Mouse (Mus musculus) ES-E14 (cell line): Measurements from ENCODE around the gene Tbl3. TPM values are rescaled to one million over a fixed set of nuclear protein-coding genes. Genes with fewer than 3 reads are reported as not detected.

ENCODE experiments used
- DNase-seq: peaks from one replicate; pipeline ENCODE4 v3.0.0-alpha.2; 2013; ENCODE audit warnings: low read depth, low spot score
- H3K27ac ChIP-seq: 2 replicates; pipeline ENCODE4 v1.5.1; 2012; ENCODE audit warnings: low read depth, mild to moderate bottlenecking, low read length, moderate library complexity, mixed read lengths; ENCODE audit not compliant: poor library complexity, insufficient read depth, severe bottlenecking
- H3K36me3 ChIP-seq: 2 replicates; pipeline ENCODE4 v1.6.1; 2012; ENCODE audit warnings: mild to moderate bottlenecking, low read length, moderate library complexity, mixed read lengths; ENCODE audit not compliant: control insufficient read depth, poor library complexity, insufficient read depth, severe bottlenecking
- H3K4me1 ChIP-seq, 2 experiments: fragments of 150-350 bp in 1 of 2; sonication (generic) in 1 of 2; 2 replicates each; pipeline ENCODE4 v1.6.1; 2012; ENCODE audit warnings: low read length in 2 of 2, mild to moderate bottlenecking in 1 of 2, mixed read lengths in 1 of 2; ENCODE audit not compliant: control insufficient read depth in 2 of 2, insufficient read depth in 2 of 2, poor library complexity in 1 of 2
- H3K4me3 ChIP-seq, 2 experiments: fragments of 150-350 bp in 1 of 2; sonication (generic) in 1 of 2; 2 replicates each; pipeline ENCODE4 v1.5.1; 2012; ENCODE audit warnings: low read length in 2 of 2, low read depth in 1 of 2, mild to moderate bottlenecking in 1 of 2, mixed read lengths in 1 of 2; ENCODE audit not compliant: insufficient read depth in 1 of 2, poor library complexity in 1 of 2, severe bottlenecking in 1 of 2
- H3K9ac ChIP-seq: 2 replicates; pipeline ENCODE4 v1.6.1; 2012; ENCODE audit warnings: low read depth, mild to moderate bottlenecking, low read length, mixed read lengths; ENCODE audit not compliant: poor library complexity, insufficient read depth, severe bottlenecking
- H3K9me3 ChIP-seq: fragments of 150-350 bp; sonication (generic); 2 replicates; pipeline ENCODE4 v1.6.1; 2012; ENCODE audit warnings: low read depth, mild to moderate bottlenecking, low read length; ENCODE audit not compliant: control insufficient read depth, insufficient read depth
- CHD2 ChIP-seq: IDR thresholded peaks from 2 replicates; pipeline ENCODE4 v1.6.1; 2014; ENCODE audit warnings: mild to moderate bottlenecking, low read depth, low read length, inconsistent platforms
- HCFC1 ChIP-seq: IDR thresholded peaks from 2 replicates; pipeline ENCODE4 v1.6.1; 2012; ENCODE audit warnings: low read length, inconsistent platforms, borderline replicate concordance; ENCODE audit not compliant: insufficient read depth
- MAFK ChIP-seq: IDR thresholded peaks from 2 replicates; pipeline ENCODE4 v1.6.1; 2014; ENCODE audit warnings: mild to moderate bottlenecking, low read depth, low read length, inconsistent platforms; ENCODE audit not compliant: insufficient read depth
- ZC3H11A ChIP-seq: IDR thresholded peaks from 2 replicates; pipeline ENCODE4 v1.6.1; 2012; ENCODE audit warnings: low read depth, mild to moderate bottlenecking, inconsistent platforms, low read length, borderline replicate concordance
- ZNF384 ChIP-seq: IDR thresholded peaks from 2 replicates; pipeline ENCODE4 v1.6.1; 2012; ENCODE audit warnings: low read depth, low read length, inconsistent platforms
- in situ Hi-C, 2 experiments: fragments of 600-800 bp; cut with MboI; formaldehyde crosslinking; loops; one replicate each; pipeline ENCODE4 v1.15.1; 2025; ENCODE audit warnings: low sequenced_read_pairs in 2 of 2, inconsistent platforms in 1 of 2; ENCODE audit not compliant: unreplicated experiment in 2 of 2
- total RNA-seq: library from RNA; depleted of rRNA; stranded (reverse); fragments of 300-350 nt; gene quantifications from 2 replicates; pipeline ENCODE4 v1.2.3, GENCODE M21; 2012; rRNA removed

Gene Tbl3
- 108 and 119 TPM in 2 replicates for total RNA-seq

- Histone ChIP-seq H3K4me3 (peak within 1 kb of the TSS; percentile 83 to 96), H3K36me3 (peaks cover 27% of the 10 kb centered on the region), H3K27ac (peak within 1 kb of the TSS; percentile 60), H3K9ac (peak within 1 kb of the TSS; percentile 96), H3K9me3 (no peaks in the 10 kb centered on the region), H3K4me1 (no peaks in the 10 kb centered on the region; a peak in 1 of 4 replicates)
- in situ Hi-C loops: no loop called here
- TF ChIP-seq HCFC1 (peak; percentile 82), MAFK (no peak)
- DNase-seq: peak; percentile 93
Observed at GRCm38 (mm10) chr17:24706982-24707800, at the start of gene Tbl3. Tbl3 (minus strand) TSS chr17:24707660.

GRCm38 (mm10) chr17:24752415-24753394 lies 45.2 kb upstream of the Tbl3 start, which contains the start of gene Hs3st6:
Hs3st6 (plus strand) TSS chr17:24752988.
- TF ChIP-seq ZNF384 (no peak), HCFC1 (no peak)
- Histone ChIP-seq H3K36me3 (no peaks in the 10 kb centered on the region), H3K4me1 (peaks cover 2 to 11% of the 10 kb centered on the region in 2 experiments; a peak in 3 of 4 replicates), H3K27ac (no peak within 1 kb of the TSS), H3K9me3 (no peaks in the 10 kb centered on the region), H3K4me3 (peak within 1 kb of the TSS; percentile 73 to 86), H3K9ac (peak within 1 kb of the TSS; percentile 58)
- DNase-seq: no peak
- in situ Hi-C loops: no loop called here

GRCm38 (mm10) chr17:24751528-24751927 lies 44.1 kb upstream of the Tbl3 start:
- no peak for TF ChIP-seq MAFK
- TF ChIP-seq ZNF384: no peak
- no peak for TF ChIP-seq ZC3H11A
- TF ChIP-seq HCFC1: no peak
- no peak for TF ChIP-seq CHD2
- in situ Hi-C loops: no loop called here
- DNase-seq: no peak

GRCm38 (mm10) chr17:24746986-24747385 lies 39.5 kb upstream of the Tbl3 start:
- TF ChIP-seq ZC3H11A (no peak), CHD2 (no peak), MAFK (no peak), HCFC1 (no peak), ZNF384 (no peak)
- no peaks in the 10 kb centered on the region for H3K9me3 ChIP-seq
- H3K9ac ChIP-seq: no peak overlapping the region
- in situ Hi-C loops: no loop called here
- peaks cover 0 to 5% of the 10 kb centered on the region in 2 experiments; a peak in 1 of 4 replicates for H3K4me1 ChIP-seq
- no peak for DNase-seq
- H3K4me3 ChIP-seq: no peak overlapping the region
- no peak overlapping the region for H3K27ac ChIP-seq
- H3K36me3 ChIP-seq: no peaks in the 10 kb centered on the region

More at GRCm38 (mm10) chr17:24751528-24751927, 44.1 kb upstream of the Tbl3 start:
- Histone ChIP-seq H3K9ac (no peak overlapping the region), H3K9me3 (no peaks in the 10 kb centered on the region), H3K36me3 (no peaks in the 10 kb centered on the region), H3K4me1 (peaks cover 2 to 14% of the 10 kb centered on the region in 2 experiments; a peak in 3 of 4 replicates), H3K4me3 (no peak overlapping the region), H3K27ac (no peak overlapping the region)
